Mouse (Mus musculus) cortical plate, adult 2 months (tissue): ENCODE measurements at regions not wholly inside any gene's neighbourhood (a gene's known extent, or its start where the extent isn't known, plus 50 kb on each side); places are given as distances from the start of the nearest gene placed in this dataset.

Experiments used
- H3K27ac ChIP-seq: fragments of 200-500 bp; 2 replicates; pipeline ENCODE4 v1.5.1; 2012; ENCODE audit warnings: low read length, control low read depth, inconsistent platforms; ENCODE audit not compliant: insufficient read depth
- H3K4me1 ChIP-seq: fragments of 200-500 bp; 2 replicates; pipeline ENCODE4 v1.6.1; 2011; ENCODE audit warnings: low read length; ENCODE audit not compliant: control insufficient read depth, insufficient read depth
- H3K4me3 ChIP-seq: fragments of 200-500 bp; 2 replicates; pipeline ENCODE4 v1.5.1; 2011; ENCODE audit warnings: mild to moderate bottlenecking, low read length, control low read depth; ENCODE audit not compliant: insufficient read depth
- CTCF ChIP-seq: fragments of 200-500 bp; IDR thresholded peaks from 2 replicates; pipeline ENCODE4 v1.5.1; 2011; ENCODE audit warnings: mild to moderate bottlenecking, control low read depth, low read length; ENCODE audit not compliant: insufficient read depth; ENCODE audit errors: extremely low read depth
- POLR2A ChIP-seq: fragments of 200-500 bp; IDR thresholded peaks from 2 replicates; pipeline ENCODE4 v1.6.1; 2011; ENCODE audit warnings: mild to moderate bottlenecking, low read length, control low read depth; ENCODE audit not compliant: insufficient read depth; ENCODE audit errors: extremely low read depth

- no peak for TF ChIP-seq POLR2A
- TF ChIP-seq CTCF = peak; percentile 70
- Histone ChIP-seq H3K4me1 (no peaks in the 10 kb centered on the region), H3K27ac (peak overlapping the region; percentile 32; the same call in 1 of the 2 replicates), H3K4me3 (peak overlapping the region; percentile 13)
Observed at GRCm38 (mm10) chr5:118331608-118332394, 86.8 kb downstream of the 2410131K14Rik start.

GRCm38 (mm10) chr5:118334054-118334453 lies 89.0 kb downstream of the 2410131K14Rik start:
- H3K27ac ChIP-seq = no peak overlapping the region
- TF ChIP-seq CTCF = no peak
- no peak for TF ChIP-seq POLR2A
- H3K4me3 ChIP-seq = no peak overlapping the region

GRCm38 (mm10) chr5:118338186-118338585 lies 93.2 kb downstream of the 2410131K14Rik start:
- TF ChIP-seq CTCF (no peak), POLR2A (no peak)
- H3K4me3 ChIP-seq = no peak overlapping the region

More at GRCm38 (mm10) chr5:118334054-118334453, 89.0 kb downstream of the 2410131K14Rik start:
- H3K4me1 ChIP-seq = no peaks in the 10 kb centered on the region

GRCm38 (mm10) chr5:118339676-118340661 lies 94.9 kb downstream of the 2410131K14Rik start:
- H3K4me3 ChIP-seq = no peak overlapping the region
- H3K27ac ChIP-seq = no peak overlapping the region
- H3K4me1 ChIP-seq = peaks cover 3% of the 10 kb centered on the region; the same call in 1 of the 2 replicates
- TF ChIP-seq POLR2A = no peak
- no peak for TF ChIP-seq CTCF

More at GRCm38 (mm10) chr5:118338186-118338585, 93.2 kb downstream of the 2410131K14Rik start:
- Histone ChIP-seq H3K4me1 (peaks cover 1% of the 10 kb centered on the region; the same call in 1 of the 2 replicates), H3K27ac (no peak overlapping the region)

- Histone ChIP-seq H3K27ac (0 out of 2 replicates have a peak overlapping the region, but pooled peaks have one; percentile 24), H3K4me1 (peaks cover 3% of the 10 kb centered on the region; the same call in 1 of the 2 replicates), H3K4me3 (no peak overlapping the region)
- TF ChIP-seq CTCF (no peak), POLR2A (no peak)
Observed at GRCm38 (mm10) chr5:118343444-118344320, 98.7 kb downstream of the 2410131K14Rik start.

- TF ChIP-seq CTCF (no peak), POLR2A (no peak)
- peaks cover 3% of the 10 kb centered on the region; the same call in 1 of the 2 replicates for H3K4me1 ChIP-seq
- H3K4me3 ChIP-seq = no peak overlapping the region
- no peak overlapping the region for H3K27ac ChIP-seq
Observed at GRCm38 (mm10) chr5:118345226-118345625, 100.2 kb downstream of the 2410131K14Rik start.

GRCm38 (mm10) chr5:118349057-118349456 lies 104.0 kb downstream of the 2410131K14Rik start:
- Histone ChIP-seq H3K4me3 (no peak overlapping the region), H3K27ac (no peak overlapping the region), H3K4me1 (peaks cover 1% of the 10 kb centered on the region)
- TF ChIP-seq CTCF (no peak), POLR2A (no peak)

- Histone ChIP-seq H3K4me1 (peaks cover 1% of the 10 kb centered on the region), H3K4me3 (no peak overlapping the region), H3K27ac (no peak overlapping the region)
- TF ChIP-seq CTCF (no peak), POLR2A (no peak)
Observed at GRCm38 (mm10) chr5:118351301-118351700, 106.3 kb downstream of the 2410131K14Rik start.

- no peak overlapping the region for H3K4me3 ChIP-seq
- TF ChIP-seq POLR2A (no peak), CTCF (no peak)
- peak overlapping the region; percentile 79 for H3K27ac ChIP-seq
- H3K4me1 ChIP-seq = peaks cover 1% of the 10 kb centered on the region
Observed at GRCm38 (mm10) chr5:118352142-118352541, 107.1 kb downstream of the 2410131K14Rik start.
